Mouse (Mus musculus) liver, postnatal 0 days (tissue): ENCODE results near the gene Zfp618. TPM values are rescaled to one million over a fixed set of nuclear protein-coding genes. Genes with fewer than 3 reads are reported as not detected.

Source experiments
- ATAC-seq: fragments of 200-750 bp; cut with Nextera tagmentation; 2 replicates; pipeline ENCODE4 v1.8.0; 2017; ENCODE audit warnings: mild to moderate bottlenecking, moderate library complexity
- DNase-seq: peaks from one replicate; pipeline ENCODE4 v3.0.0-alpha.2; 2016
- H3K27ac ChIP-seq: fragments of 300-500 bp; sonication (generic); 2 replicates; pipeline ENCODE4 v1.5.1; 2014; ENCODE audit warnings: antibody characterized with exemption, moderate library complexity, mild to moderate bottlenecking, low read depth
- H3K27me3 ChIP-seq: fragments of 300-500 bp; sonication (generic); 2 replicates; pipeline ENCODE4 v1.6.1; 2014; ENCODE audit warnings: low read length, control low read depth, mixed read lengths; ENCODE audit not compliant: insufficient read depth
- H3K36me3 ChIP-seq: fragments of 300-500 bp; sonication (generic); replicated peaks from 2 replicates; pipeline ENCODE4 v1.6.1; 2014; ENCODE audit warnings: mild to moderate bottlenecking, control low read depth, low read length, moderate library complexity, mixed read lengths; ENCODE audit not compliant: insufficient read depth
- H3K4me1 ChIP-seq: fragments of 300-500 bp; sonication (generic); 2 replicates; pipeline ENCODE4 v1.6.1; 2014; ENCODE audit warnings: antibody characterized with exemption, mild to moderate bottlenecking, control low read depth; ENCODE audit not compliant: insufficient read depth
- H3K4me2 ChIP-seq: fragments of 300-500 bp; sonication (generic); 2 replicates; pipeline ENCODE4 v1.6.1; 2014; ENCODE audit warnings: low read depth, mild to moderate bottlenecking, low read length, moderate library complexity, mixed read lengths
- H3K4me3 ChIP-seq: fragments of 300-500 bp; sonication (generic); 2 replicates; pipeline ENCODE4 v1.5.1; 2014; ENCODE audit warnings: low read depth, low read length
- H3K9ac ChIP-seq: fragments of 300-500 bp; sonication (generic); replicated peaks from 2 replicates; pipeline ENCODE4 v1.6.1; 2014; ENCODE audit warnings: mild to moderate bottlenecking, moderate library complexity
- H3K9me3 ChIP-seq: fragments of 300-500 bp; sonication (generic); 2 replicates; pipeline ENCODE4 v1.6.1; 2016; ENCODE audit warnings: mild to moderate bottlenecking, control low read depth, low read length, mixed read lengths
- CTCF ChIP-seq: sonication (generic); IDR thresholded peaks from 2 replicates; pipeline ENCODE4 v1.5.1; 2016; ENCODE audit warnings: antibody characterized with exemption, low read depth
- EP300 ChIP-seq: IDR thresholded peaks from 2 replicates; pipeline ENCODE4 v1.6.1; 2016; ENCODE audit warnings: antibody characterized with exemption, low read depth, mild to moderate bottlenecking
- WGBS: fragments of 180-500 bp; shearing (Covaris S2); extraction: QIAGEN DNeasy Blood & Tissue Kit; methylation state at CpG from one replicate; pipeline ENCODE4 v1.1.7; 2014; ENCODE audit not compliant: insufficient replicate concordance; 5-methylcytosine and 5-hydroxymethylcytosine counted together
- polyA plus RNA-seq: library from polyadenylated mRNA; unstranded; fragments of >200 nt; fragmentation: Nextera tagmentation; extraction: Ambion mirVana; gene quantifications from 2 replicates; pipeline ENCODE4 v1.2.1, GENCODE M21; 2015

Gene Zfp618
- polyA plus RNA-seq, 1 experiment from 2014 or later = 4.5 TPM

GRCm38 (mm10) chr4:63071413-63072260 lies 106.3 kb downstream of the Zfp618 start:
- Histone ChIP-seq H3K27ac (no peak overlapping the region), H3K9me3 (no peaks in the 10 kb centered on the region), H3K4me2 (no peak overlapping the region), H3K9ac (no peak overlapping the region), H3K4me1 (peaks cover 6% of the 10 kb centered on the region; the same call in 1 of the 2 replicates), H3K36me3 (no peaks in the 10 kb centered on the region), H3K27me3 (no peaks in the 10 kb centered on the region), H3K4me3 (no peak overlapping the region)
- WGBS = 55% methylated on average over 15 of the region's 15 CpGs
- no peak for DNase-seq
- no peak for ATAC-seq
- TF ChIP-seq CTCF (no peak), EP300 (no peak)

DNA sequence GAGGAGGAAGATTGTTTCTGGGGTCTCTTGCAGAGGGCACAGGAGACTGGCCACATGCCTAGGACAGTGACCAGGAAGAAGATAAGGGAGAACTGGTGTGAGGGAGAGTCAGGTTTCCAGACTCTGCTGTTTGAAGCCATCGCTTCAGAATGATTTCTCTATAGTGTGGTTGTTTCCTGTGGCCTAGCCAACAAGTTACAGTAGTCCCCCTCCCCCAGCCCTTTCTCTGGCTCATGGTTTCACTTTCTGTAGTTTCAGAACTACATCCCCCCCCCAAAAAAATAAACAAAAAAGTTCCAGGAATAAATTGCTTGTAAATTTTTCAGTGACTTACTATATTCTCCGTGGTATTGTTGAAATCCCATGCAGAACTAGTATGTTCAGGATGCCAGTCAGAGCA lies 107.8 kb downstream of the Zfp618 start:
- H3K9me3 ChIP-seq = no peaks in the 10 kb centered on the region
- no peaks in the 10 kb centered on the region for H3K27me3 ChIP-seq
- WGBS = 60% methylated on average over 2 of the region's 2 CpGs
- H3K27ac ChIP-seq = no peak overlapping the region
- no peaks in the 10 kb centered on the region for H3K36me3 ChIP-seq
- no peak for ATAC-seq
- H3K4me1 ChIP-seq = peaks cover 6% of the 10 kb centered on the region; the same call in 1 of the 2 replicates
- H3K4me3 ChIP-seq = no peak overlapping the region
- DNase-seq = no peak
- H3K9ac ChIP-seq = no peak overlapping the region
- H3K4me2 ChIP-seq = no peak overlapping the region
- no peak for TF ChIP-seq EP300
- TF ChIP-seq CTCF = no peak

GRCm38 (mm10) chr4:63079159-63079558 lies 113.8 kb downstream of the Zfp618 start:
- DNase-seq = no peak
- Histone ChIP-seq H3K27ac (no peak overlapping the region), H3K36me3 (peaks cover 5% of the 10 kb centered on the region), H3K4me1 (no peaks in the 10 kb centered on the region), H3K9me3 (no peaks in the 10 kb centered on the region), H3K4me3 (no peak overlapping the region), H3K4me2 (no peak overlapping the region), H3K27me3 (no peaks in the 10 kb centered on the region), H3K9ac (no peak overlapping the region)
- no peak for ATAC-seq
- TF ChIP-seq EP300 = no peak
- TF ChIP-seq CTCF = no peak
- 60% methylated on average over 7 of the region's 7 CpGs for WGBS

DNA sequence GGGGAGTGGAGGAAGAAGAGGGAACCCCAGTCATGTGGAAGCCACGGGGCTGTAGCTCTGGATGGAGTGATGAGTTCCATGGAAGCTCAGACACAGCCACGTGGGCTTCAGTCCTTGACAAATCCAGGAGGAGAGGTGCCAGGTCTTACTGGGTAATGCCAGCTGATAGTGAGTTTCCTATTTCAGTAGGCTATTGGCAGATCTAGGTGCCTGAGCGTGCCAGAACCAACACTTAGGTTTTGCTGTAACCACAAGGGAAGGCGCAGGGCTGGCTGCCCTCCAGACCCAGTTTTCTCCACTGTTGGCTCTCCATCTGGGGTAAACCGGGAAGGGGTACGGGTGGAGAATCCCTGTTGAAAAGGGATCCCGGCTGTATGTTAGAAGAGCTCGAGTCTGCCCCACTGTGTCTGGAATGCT lies 119.1 kb downstream of the Zfp618 start:
- Histone ChIP-seq H3K27ac (no peak overlapping the region), H3K36me3 (peaks cover 5% of the 10 kb centered on the region), H3K4me2 (no peak overlapping the region), H3K4me1 (no peaks in the 10 kb centered on the region), H3K9ac (no peak overlapping the region), H3K27me3 (no peaks in the 10 kb centered on the region), H3K4me3 (no peak overlapping the region), H3K9me3 (no peaks in the 10 kb centered on the region)
- no peak for TF ChIP-seq EP300
- TF ChIP-seq CTCF = no peak
- no peak for DNase-seq
- no peak for ATAC-seq
- WGBS = 80% methylated on average over 8 of the region's 8 CpGs

GRCm38 (mm10) chr4:63089484-63089883 lies 124.1 kb downstream of the Zfp618 start:
- peak; percentile 24 for DNase-seq
- WGBS = 18% methylated on average over 1 of the region's 1 CpGs
- peaks cover 4% of the 10 kb centered on the region for H3K36me3 ChIP-seq
- H3K4me3 ChIP-seq = no peak overlapping the region
- H3K27me3 ChIP-seq = no peaks in the 10 kb centered on the region
- no peak for ATAC-seq
- H3K27ac ChIP-seq = no peak overlapping the region
- no peak overlapping the region for H3K9ac ChIP-seq
- H3K4me2 ChIP-seq = no peak overlapping the region
- H3K9me3 ChIP-seq = no peaks in the 10 kb centered on the region
- TF ChIP-seq CTCF = no peak
- TF ChIP-seq EP300 = no peak
- no peaks in the 10 kb centered on the region for H3K4me1 ChIP-seq

DNA sequence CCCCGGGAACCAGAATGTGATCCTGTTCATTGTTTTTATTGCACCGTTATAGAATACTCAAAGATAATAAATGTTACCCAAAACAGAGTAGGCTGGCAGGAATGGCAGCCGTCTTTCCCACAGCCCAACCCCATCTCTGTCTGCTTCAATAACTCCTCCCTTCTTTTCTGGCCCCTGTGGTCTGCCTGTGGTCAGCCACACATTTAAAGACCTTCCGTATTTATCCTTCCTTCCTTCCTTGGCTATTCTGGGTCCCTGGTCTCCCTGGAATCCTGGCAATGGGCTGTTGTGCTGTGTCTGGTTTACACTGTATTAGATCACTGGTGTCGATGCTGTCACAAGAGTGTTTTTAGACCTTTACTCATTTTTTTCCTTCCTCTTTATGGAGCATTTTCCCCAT lies 125.8 kb downstream of the Zfp618 start:
- H3K4me1 ChIP-seq = no peaks in the 10 kb centered on the region
- no peak overlapping the region for H3K9ac ChIP-seq
- no peak for TF ChIP-seq EP300
- no peak for TF ChIP-seq CTCF
- no peak overlapping the region for H3K4me3 ChIP-seq
- H3K36me3 ChIP-seq = peaks cover 6% of the 10 kb centered on the region
- no peaks in the 10 kb centered on the region for H3K27me3 ChIP-seq
- ATAC-seq = no peak
- no peak overlapping the region for H3K27ac ChIP-seq
- 33% methylated on average over 5 of the region's 5 CpGs for WGBS
- no peak overlapping the region for H3K4me2 ChIP-seq
- no peak for DNase-seq
- no peaks in the 10 kb centered on the region for H3K9me3 ChIP-seq
